Mouse (Mus musculus) cortical plate, adult 2 months (tissue): ENCODE data around the gene Ctsh. TPM values are rescaled to one million over a fixed set of nuclear protein-coding genes. Genes with fewer than 3 reads are reported as not detected.
"Not testable (repeated sequence)": the region's sequence is repeated elsewhere in the genome, so short reads cannot be mapped to it uniquely, and the experiment has no call there.

Source experiments
- H3K27ac ChIP-seq: fragments of 200-500 bp; 2 replicates; pipeline ENCODE4 v1.5.1; 2012; ENCODE audit warnings: low read length, control low read depth, inconsistent platforms; ENCODE audit not compliant: insufficient read depth
- H3K4me1 ChIP-seq: fragments of 200-500 bp; 2 replicates; pipeline ENCODE4 v1.6.1; 2011; ENCODE audit warnings: low read length; ENCODE audit not compliant: control insufficient read depth, insufficient read depth
- H3K4me3 ChIP-seq: fragments of 200-500 bp; 2 replicates; pipeline ENCODE4 v1.5.1; 2011; ENCODE audit warnings: mild to moderate bottlenecking, low read length, control low read depth; ENCODE audit not compliant: insufficient read depth
- CTCF ChIP-seq: fragments of 200-500 bp; IDR thresholded peaks from 2 replicates; pipeline ENCODE4 v1.5.1; 2011; ENCODE audit warnings: mild to moderate bottlenecking, control low read depth, low read length; ENCODE audit not compliant: insufficient read depth; ENCODE audit errors: extremely low read depth
- POLR2A ChIP-seq: fragments of 200-500 bp; IDR thresholded peaks from 2 replicates; pipeline ENCODE4 v1.6.1; 2011; ENCODE audit warnings: mild to moderate bottlenecking, low read length, control low read depth; ENCODE audit not compliant: insufficient read depth; ENCODE audit errors: extremely low read depth
- polyA plus RNA-seq: library from polyadenylated mRNA; depleted of rRNA; stranded (reverse); fragments of >200 nt; gene quantifications from 2 replicates; pipeline ENCODE4 v1.2.3, GENCODE M21; 2012

The Ctsh gene
- polyA plus RNA-seq, 1 experiment = 17.3 TPM

- TF ChIP-seq POLR2A (no peak), CTCF (no peak)
- Histone ChIP-seq H3K27ac (no peak overlapping the region), H3K4me3 (no peak overlapping the region), H3K4me1 (no peaks in the 10 kb centered on the region)
Measured at GRCm38 (mm10) chr9:90076131-90076530, 22.2 kb downstream of the Ctsh start.

- TF ChIP-seq POLR2A (no peak), CTCF (peak; percentile 89)
- no peak overlapping the region for H3K27ac ChIP-seq
- H3K4me1 ChIP-seq = no peaks in the 10 kb centered on the region
- H3K4me3 ChIP-seq = no peak overlapping the region
Measured at GRCm38 (mm10) chr9:90076849-90077461, 23.0 kb downstream of the Ctsh start.

- not testable (repeated sequence) for H3K27ac ChIP-seq, H3K4me1 ChIP-seq, H3K4me3 ChIP-seq
Measured at GRCm38 (mm10) chr9:90081961-90082360, 28.0 kb downstream of the Ctsh start.

GRCm38 (mm10) chr9:90082992-90083391 lies 29.0 kb downstream of the Ctsh start:
- no peak for TF ChIP-seq POLR2A
- TF ChIP-seq CTCF = no peak
- H3K27ac ChIP-seq = no peak overlapping the region
- H3K4me3 ChIP-seq = no peak overlapping the region
- H3K4me1 ChIP-seq = no peaks in the 10 kb centered on the region

GRCm38 (mm10) chr9:90084152-90084551 lies 30.2 kb downstream of the Ctsh start:
- Histone ChIP-seq H3K4me3 (no peak overlapping the region), H3K4me1 (no peaks in the 10 kb centered on the region)
- TF ChIP-seq POLR2A (no peak), CTCF (no peak)

GRCm38 (mm10) chr9:90084766-90085468 lies 31.0 kb downstream of the Ctsh start:
- no peak overlapping the region for H3K27ac ChIP-seq
- no peak overlapping the region for H3K4me3 ChIP-seq
- TF ChIP-seq POLR2A = no peak
- H3K4me1 ChIP-seq = no peaks in the 10 kb centered on the region

More at GRCm38 (mm10) chr9:90084152-90084551, 30.2 kb downstream of the Ctsh start:
- H3K27ac ChIP-seq = no peak overlapping the region

GRCm38 (mm10) chr9:90087906-90088485 lies 34.0 kb downstream of the Ctsh start:
- no peak overlapping the region for H3K4me3 ChIP-seq
- no peak for TF ChIP-seq CTCF
- TF ChIP-seq POLR2A = no peak
- H3K4me1 ChIP-seq = no peaks in the 10 kb centered on the region
- no peak overlapping the region for H3K27ac ChIP-seq

- TF ChIP-seq POLR2A = no peak
- TF ChIP-seq CTCF = no peak
- Histone ChIP-seq H3K27ac (no peak overlapping the region), H3K4me1 (no peaks in the 10 kb centered on the region), H3K4me3 (no peak overlapping the region)
Measured at GRCm38 (mm10) chr9:90089339-90090104, 35.6 kb downstream of the Ctsh start.

- TF ChIP-seq CTCF (no peak), POLR2A (no peak)
- Histone ChIP-seq H3K4me1 (no peaks in the 10 kb centered on the region), H3K27ac (no peak overlapping the region), H3K4me3 (no peak overlapping the region)
Measured at GRCm38 (mm10) chr9:90098934-90099333, 45.0 kb downstream of the Ctsh start.

- Histone ChIP-seq H3K27ac (no peak overlapping the region), H3K4me1 (no peaks in the 10 kb centered on the region)
- TF ChIP-seq CTCF (peak; percentile 59), POLR2A (no peak)
Measured at GRCm38 (mm10) chr9:90100760-90101159, 46.8 kb downstream of the Ctsh start.

More at GRCm38 (mm10) chr9:90100760-90101159, 46.8 kb downstream of the Ctsh start:
- H3K4me3 ChIP-seq = no peak overlapping the region
